Mouse (Mus musculus) ES-E14 (cell line): ENCODE measurements around the gene BC030867. TPM values are rescaled to one million over a fixed set of nuclear protein-coding genes. Genes with fewer than 3 reads are reported as not detected.

ENCODE experiments used
- DNase-seq: peaks from one replicate; pipeline ENCODE4 v3.0.0-alpha.2; 2013; ENCODE audit warnings: low read depth, low spot score
- H3K27ac ChIP-seq: 2 replicates; pipeline ENCODE4 v1.5.1; 2012; ENCODE audit warnings: low read depth, mild to moderate bottlenecking, low read length, moderate library complexity, mixed read lengths; ENCODE audit not compliant: poor library complexity, insufficient read depth, severe bottlenecking
- H3K36me3 ChIP-seq: 2 replicates; pipeline ENCODE4 v1.6.1; 2012; ENCODE audit warnings: mild to moderate bottlenecking, low read length, moderate library complexity, mixed read lengths; ENCODE audit not compliant: control insufficient read depth, poor library complexity, insufficient read depth, severe bottlenecking
- H3K4me1 ChIP-seq, 2 experiments: fragments of 150-350 bp in 1 of 2; sonication (generic) in 1 of 2; 2 replicates each; pipeline ENCODE4 v1.6.1; 2012; ENCODE audit warnings: low read length in 2 of 2, mild to moderate bottlenecking in 1 of 2, mixed read lengths in 1 of 2; ENCODE audit not compliant: control insufficient read depth in 2 of 2, insufficient read depth in 2 of 2, poor library complexity in 1 of 2
- H3K4me3 ChIP-seq, 2 experiments: fragments of 150-350 bp in 1 of 2; sonication (generic) in 1 of 2; 2 replicates each; pipeline ENCODE4 v1.5.1; 2012; ENCODE audit warnings: low read length in 2 of 2, low read depth in 1 of 2, mild to moderate bottlenecking in 1 of 2, mixed read lengths in 1 of 2; ENCODE audit not compliant: insufficient read depth in 1 of 2, poor library complexity in 1 of 2, severe bottlenecking in 1 of 2
- H3K9ac ChIP-seq: 2 replicates; pipeline ENCODE4 v1.6.1; 2012; ENCODE audit warnings: low read depth, mild to moderate bottlenecking, low read length, mixed read lengths; ENCODE audit not compliant: poor library complexity, insufficient read depth, severe bottlenecking
- H3K9me3 ChIP-seq: fragments of 150-350 bp; sonication (generic); 2 replicates; pipeline ENCODE4 v1.6.1; 2012; ENCODE audit warnings: low read depth, mild to moderate bottlenecking, low read length; ENCODE audit not compliant: control insufficient read depth, insufficient read depth
- CHD2 ChIP-seq: IDR thresholded peaks from 2 replicates; pipeline ENCODE4 v1.6.1; 2014; ENCODE audit warnings: mild to moderate bottlenecking, low read depth, low read length, inconsistent platforms
- HCFC1 ChIP-seq: IDR thresholded peaks from 2 replicates; pipeline ENCODE4 v1.6.1; 2012; ENCODE audit warnings: low read length, inconsistent platforms, borderline replicate concordance; ENCODE audit not compliant: insufficient read depth
- MAFK ChIP-seq: IDR thresholded peaks from 2 replicates; pipeline ENCODE4 v1.6.1; 2014; ENCODE audit warnings: mild to moderate bottlenecking, low read depth, low read length, inconsistent platforms; ENCODE audit not compliant: insufficient read depth
- ZC3H11A ChIP-seq: IDR thresholded peaks from 2 replicates; pipeline ENCODE4 v1.6.1; 2012; ENCODE audit warnings: low read depth, mild to moderate bottlenecking, inconsistent platforms, low read length, borderline replicate concordance
- ZNF384 ChIP-seq: IDR thresholded peaks from 2 replicates; pipeline ENCODE4 v1.6.1; 2012; ENCODE audit warnings: low read depth, low read length, inconsistent platforms
- in situ Hi-C, 2 experiments: fragments of 600-800 bp; cut with MboI; formaldehyde crosslinking; loops; one replicate each; pipeline ENCODE4 v1.15.1; 2025; ENCODE audit warnings: low sequenced_read_pairs in 2 of 2, inconsistent platforms in 1 of 2; ENCODE audit not compliant: unreplicated experiment in 2 of 2
- total RNA-seq: library from RNA; depleted of rRNA; stranded (reverse); fragments of 300-350 nt; gene quantifications from 2 replicates; pipeline ENCODE4 v1.2.3, GENCODE M21; 2012

BC030867 gene
- total RNA-seq, 1 experiment = 17.3 TPM

- Histone ChIP-seq H3K4me1 (peaks cover 0 to 3% of the 10 kb centered on the region in 2 experiments; a peak in 2 of 4 replicates), H3K4me3 (no peak overlapping the region), H3K27ac (no peak overlapping the region), H3K9ac (no peak overlapping the region), H3K36me3 (peaks cover 5% of the 10 kb centered on the region; the same call in 1 of the 2 replicates), H3K9me3 (no peaks in the 10 kb centered on the region)
- no peak for DNase-seq
- in situ Hi-C loops = no loop called here
- TF ChIP-seq HCFC1 (no peak), CHD2 (no peak), ZNF384 (no peak), MAFK (no peak), ZC3H11A (no peak)
Observed at GRCm38 (mm10) chr11:102207825-102208777, 40.6 kb upstream of the BC030867 start.

DNA sequence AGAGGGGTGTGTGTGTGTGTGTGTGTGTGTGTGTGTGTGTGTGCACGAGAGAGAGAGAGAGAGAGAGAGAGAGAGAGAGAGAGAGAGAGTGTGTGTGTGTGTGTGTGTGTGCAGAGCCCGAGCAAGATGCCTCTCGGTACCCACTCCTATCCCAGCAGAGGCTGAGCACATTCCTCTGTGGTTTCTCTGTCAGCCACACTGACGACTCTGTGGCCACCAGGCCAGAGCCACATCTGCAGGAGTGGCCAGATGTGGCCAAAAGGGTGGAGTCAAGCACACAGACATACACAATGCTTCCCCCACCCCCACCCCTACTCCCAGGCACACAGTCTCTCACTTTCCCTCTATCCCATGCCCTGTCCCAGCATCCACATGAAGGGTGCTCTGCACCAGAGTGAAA is 39.8 kb upstream of the BC030867 start:
- TF ChIP-seq HCFC1 (no peak), MAFK (no peak)
- Histone ChIP-seq H3K27ac (no peak overlapping the region), H3K9ac (no peak overlapping the region), H3K4me3 (no peak overlapping the region), H3K4me1 (peaks cover 0 to 3% of the 10 kb centered on the region in 2 experiments; a peak in 2 of 4 replicates), H3K36me3 (peaks cover 5% of the 10 kb centered on the region; the same call in 1 of the 2 replicates), H3K9me3 (no peaks in the 10 kb centered on the region)
- DNase-seq = no peak
- in situ Hi-C loops = no loop called here

- Histone ChIP-seq H3K9ac (no peak overlapping the region), H3K4me1 (peaks cover 0 to 3% of the 10 kb centered on the region in 2 experiments; a peak in 2 of 4 replicates), H3K4me3 (no peak overlapping the region), H3K27ac (no peak overlapping the region), H3K36me3 (no peaks in the 10 kb centered on the region; the same call in 1 of the 2 replicates), H3K9me3 (no peaks in the 10 kb centered on the region)
- no peak for TF ChIP-seq CHD2
- no peak for TF ChIP-seq ZNF384
- DNase-seq = no peak
- in situ Hi-C loops = no loop called here
Observed at GRCm38 (mm10) chr11:102209742-102210141, 38.9 kb upstream of the BC030867 start.

GRCm38 (mm10) chr11:102210185-102210584 is 38.5 kb upstream of the BC030867 start:
- TF ChIP-seq ZC3H11A (no peak), CHD2 (no peak), MAFK (no peak), HCFC1 (no peak), ZNF384 (no peak)
- DNase-seq = no peak

More at GRCm38 (mm10) chr11:102210185-102210584, 38.5 kb upstream of the BC030867 start:
- in situ Hi-C loops = no loop called here
- Histone ChIP-seq H3K4me3 (no peak overlapping the region), H3K9ac (no peak overlapping the region), H3K4me1 (peaks cover 0 to 7% of the 10 kb centered on the region in 2 experiments; a peak in 2 of 4 replicates), H3K9me3 (no peaks in the 10 kb centered on the region), H3K36me3 (no peaks in the 10 kb centered on the region; the same call in 1 of the 2 replicates), H3K27ac (no peak overlapping the region)
